Mouse (Mus musculus): ENCODE measurements around the gene Plch2.

Gene Plch2

GRCm38 (mm10) chr4:154983767-154984166 lies 72.8 kb downstream of the Plch2 start:
- no peak for DNase-seq

- DNase-seq = no peak
These were observed 74.1 kb downstream of the Plch2 start for GRCm38 (mm10) chr4:154982247-154983120.

- DNase-seq = peak; percentile 79
These were observed 75.1 kb downstream of the Plch2 start for GRCm38 (mm10) chr4:154981530-154981929.

- DNase-seq = no peak
These were observed 75.5 kb downstream of the Plch2 start for GRCm38 (mm10) chr4:154981076-154981475.

GRCm38 (mm10) chr4:154980110-154980509 lies 76.5 kb downstream of the Plch2 start:
- DNase-seq = no peak

- no peak for DNase-seq
These were observed 82.4 kb downstream of the Plch2 start for GRCm38 (mm10) chr4:154974163-154974611.

- no peak for DNase-seq
These were observed 84.0 kb downstream of the Plch2 start for GRCm38 (mm10) chr4:154972546-154972945.

- DNase-seq = peak; percentile 69
These were observed 89.4 kb downstream of the Plch2 start for GRCm38 (mm10) chr4:154967173-154967572.

- no peak for DNase-seq
These were observed 90.7 kb downstream of the Plch2 start for GRCm38 (mm10) chr4:154965856-154966255.

- DNase-seq = no peak
These were observed 91.9 kb downstream of the Plch2 start for GRCm38 (mm10) chr4:154964581-154965235.

- DNase-seq = peak; percentile 95
These were observed 92.5 kb downstream of the Plch2 start, which contains the start of gene Pank4 for GRCm38 (mm10) chr4:154963901-154964580. Pank4 (plus strand) TSS chr4:154964123.

GRCm38 (mm10) chr4:154963190-154963836 lies 93.3 kb downstream of the Plch2 start:
- no peak for DNase-seq

GRCm38 (mm10) chr4:154962683-154963082 lies 93.9 kb downstream of the Plch2 start:
- no peak for DNase-seq

GRCm38 (mm10) chr4:154961911-154962310 lies 94.7 kb downstream of the Plch2 start:
- no peak for DNase-seq

- peak; percentile 53 for DNase-seq
These were observed 95.3 kb downstream of the Plch2 start for GRCm38 (mm10) chr4:154961226-154961738.

GRCm38 (mm10) chr4:154960690-154961225 lies 95.8 kb downstream of the Plch2 start, which contains the start of gene Hes5:
Hes5 (plus strand) TSS chr4:154960923.
- DNase-seq = no peak

GRCm38 (mm10) chr4:154960021-154960689 lies 96.4 kb downstream of the Plch2 start:
- DNase-seq = no peak

GRCm38 (mm10) chr4:154958621-154959020 lies 98.0 kb downstream of the Plch2 start:
- no peak for DNase-seq

GRCm38 (mm10) chr4:154958171-154958570 lies 98.4 kb downstream of the Plch2 start:
- peak; percentile 55 for DNase-seq

- DNase-seq = no peak
These were observed 99.1 kb downstream of the Plch2 start for GRCm38 (mm10) chr4:154957289-154957993.

GRCm38 (mm10) chr4:154956604-154957003 lies 100.0 kb downstream of the Plch2 start:
- no peak for DNase-seq
